Mouse (Mus musculus) layer of hippocampus, adult 8-10 months (tissue): ENCODE measurements around the gene E2f4. TPM values are rescaled to one million over a fixed set of nuclear protein-coding genes. Genes with fewer than 3 reads are reported as not detected.
A peak's percentile ranks its signal among the peaks of the same experiment; 100 is the strongest.

ENCODE experiments used
- DNase-seq, 2 experiments: peaks; one replicate each; pipeline ENCODE4 v3.0.0; 2022; ENCODE audit warnings: low spot score in 2 of 2
- total RNA-seq, 4 experiments: library from RNA; stranded (reverse); gene quantifications; 2 replicates each; pipeline ENCODE4 v1.2.4; 2022

The E2f4 gene
- 10 to 100 TPM; 36.4 to 38.9 (median 37.6) TPM for total RNA-seq

- peak; percentile 85 to 92 for DNase-seq
Observed at GRCm38 (mm10) chr8:105297511-105298192, at the start of gene E2f4. Gene E2f4, plus strand, starts transcription at chr8:105297663.

GRCm38 (mm10) chr8:105251954-105252353 is 45.5 kb upstream of the E2f4 start:
- no peak for DNase-seq

GRCm38 (mm10) chr8:105252680-105253537 is 44.6 kb upstream of the E2f4 start:
- no peak for DNase-seq

GRCm38 (mm10) chr8:105253766-105254151 is 43.7 kb upstream of the E2f4 start:
- DNase-seq = no peak

GRCm38 (mm10) chr8:105254152-105254965 is 43.1 kb upstream of the E2f4 start:
- DNase-seq = peak; percentile 84 to 85

GRCm38 (mm10) chr8:105254966-105255350 is 42.5 kb upstream of the E2f4 start, which contains the start of gene B3gnt9:
Gene B3gnt9, minus strand, starts transcription at chr8:105255153.
- peak in 1 of 2 experiments; percentile 50 for DNase-seq

- no peak for DNase-seq
Observed at GRCm38 (mm10) chr8:105257318-105258114, 39.9 kb upstream of the E2f4 start.

GRCm38 (mm10) chr8:105258911-105259720 is 38.3 kb upstream of the E2f4 start:
- no peak for DNase-seq

- peak in 1 of 2 experiments; percentile 61 for DNase-seq
Observed at GRCm38 (mm10) chr8:105259721-105260320, 37.6 kb upstream of the E2f4 start.

GRCm38 (mm10) chr8:105260371-105261099 is 36.9 kb upstream of the E2f4 start:
- no peak for DNase-seq

- no peak for DNase-seq
Observed at GRCm38 (mm10) chr8:105261326-105261980, 36.0 kb upstream of the E2f4 start.

- DNase-seq = no peak
Observed at GRCm38 (mm10) chr8:105263244-105263912, 34.1 kb upstream of the E2f4 start.

GRCm38 (mm10) chr8:105264024-105264982 is 33.2 kb upstream of the E2f4 start, which contains the start of the genes Tradd and Fbxl8:
Gene Tradd, minus strand, starts transcription at chr8:105264609.
Gene Fbxl8, plus strand, starts transcription at chr8:105264648.
- DNase-seq = no peak

GRCm38 (mm10) chr8:105265128-105265527 is 32.3 kb upstream of the E2f4 start:
- DNase-seq = no peak

- DNase-seq = no peak
Observed at GRCm38 (mm10) chr8:105266775-105267174, 30.7 kb upstream of the E2f4 start.

- peak; percentile 79 to 83 for DNase-seq
Observed at GRCm38 (mm10) chr8:105268342-105269074, 29.0 kb upstream of the E2f4 start.
